Mouse (Mus musculus) spleen, adult 12 weeks (tissue): ENCODE data around the gene Mcf2.

ENCODE experiments used
- DNase-seq: peaks from one replicate; pipeline ENCODE4 v3.0.0; 2022; ENCODE audit warnings: low spot score

Gene Mcf2

DNA sequence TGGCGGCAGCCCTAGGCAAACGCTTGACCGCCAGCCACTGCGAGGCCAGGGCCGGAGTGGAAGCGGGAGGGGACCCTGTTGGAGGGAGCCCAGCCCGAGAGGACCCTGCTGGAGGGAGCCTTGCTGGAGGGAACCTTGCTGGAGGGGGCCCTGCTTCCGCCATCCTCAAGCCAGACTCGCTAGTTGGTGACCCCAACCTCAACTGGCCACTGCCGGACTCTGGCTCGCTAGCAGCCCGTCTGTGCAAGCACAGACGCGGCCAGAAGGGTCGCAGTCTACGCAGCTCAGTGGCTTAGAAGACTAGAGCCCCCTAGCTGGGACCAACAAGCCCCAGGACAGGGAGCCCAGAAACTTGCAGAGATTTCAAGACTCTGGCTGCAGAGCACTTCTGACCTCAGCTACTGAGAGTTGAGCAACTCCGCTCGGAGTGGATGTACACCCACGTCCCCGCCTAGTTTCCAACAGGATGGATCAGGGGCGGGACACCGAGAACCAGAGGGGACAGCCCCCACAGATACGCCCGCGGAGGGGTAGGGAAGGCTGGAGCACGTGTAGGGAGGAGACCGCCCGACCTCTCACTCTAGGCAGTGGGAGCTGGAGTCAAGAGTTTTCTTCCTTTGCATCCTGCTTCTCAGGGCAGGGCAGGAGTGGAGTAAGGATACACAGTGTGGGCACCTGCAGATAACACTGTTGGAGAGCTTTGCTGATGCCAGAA, at the start of gene Mcf2:
Mcf2 (minus strand) TSS at position 346 of the 715 bp plus-strand sequence.
- DNase-seq, result no peak

DNA sequence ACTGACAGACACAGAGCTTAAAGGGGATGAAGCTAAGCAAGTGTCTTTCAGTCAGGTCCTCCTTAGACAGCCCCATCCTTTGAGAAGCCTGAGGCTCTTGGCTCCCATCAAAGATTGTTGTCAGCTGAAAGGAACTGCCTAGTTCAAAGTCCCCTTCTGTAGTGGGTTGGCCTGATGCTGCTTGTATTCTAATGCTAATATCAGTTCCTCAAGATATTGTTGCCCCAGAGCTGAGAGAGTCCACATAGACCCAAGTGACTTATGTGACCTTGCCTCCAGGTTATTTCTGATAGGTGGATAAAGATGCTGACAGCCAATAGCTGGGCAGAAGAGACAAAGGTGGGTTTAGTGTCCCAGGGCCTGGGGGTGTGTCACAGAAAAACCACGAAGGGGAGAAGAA, 8.8 kb upstream of the Mcf2 start:
- DNase-seq, result no peak

DNA sequence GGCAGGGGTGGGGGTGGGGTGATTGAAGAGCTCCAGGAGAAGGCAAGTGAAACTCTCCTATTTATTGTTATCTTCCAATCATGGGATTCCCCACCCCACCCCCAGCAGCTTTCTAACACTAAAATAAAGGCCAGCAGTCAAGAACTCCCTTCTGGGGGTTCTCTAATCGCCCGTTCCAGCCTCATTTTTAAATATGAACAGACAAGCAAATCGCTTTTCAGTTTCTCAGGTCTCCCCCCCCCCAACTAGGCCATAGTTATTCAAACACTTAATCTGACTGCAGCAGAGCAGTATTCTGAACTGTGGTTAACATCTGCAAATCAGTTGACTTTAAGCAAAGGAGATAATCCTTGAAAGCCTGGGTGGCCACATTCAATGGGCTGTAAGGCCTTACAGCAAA, 3.7 kb upstream of the Mcf2 start:
- no peak for DNase-seq

DNA sequence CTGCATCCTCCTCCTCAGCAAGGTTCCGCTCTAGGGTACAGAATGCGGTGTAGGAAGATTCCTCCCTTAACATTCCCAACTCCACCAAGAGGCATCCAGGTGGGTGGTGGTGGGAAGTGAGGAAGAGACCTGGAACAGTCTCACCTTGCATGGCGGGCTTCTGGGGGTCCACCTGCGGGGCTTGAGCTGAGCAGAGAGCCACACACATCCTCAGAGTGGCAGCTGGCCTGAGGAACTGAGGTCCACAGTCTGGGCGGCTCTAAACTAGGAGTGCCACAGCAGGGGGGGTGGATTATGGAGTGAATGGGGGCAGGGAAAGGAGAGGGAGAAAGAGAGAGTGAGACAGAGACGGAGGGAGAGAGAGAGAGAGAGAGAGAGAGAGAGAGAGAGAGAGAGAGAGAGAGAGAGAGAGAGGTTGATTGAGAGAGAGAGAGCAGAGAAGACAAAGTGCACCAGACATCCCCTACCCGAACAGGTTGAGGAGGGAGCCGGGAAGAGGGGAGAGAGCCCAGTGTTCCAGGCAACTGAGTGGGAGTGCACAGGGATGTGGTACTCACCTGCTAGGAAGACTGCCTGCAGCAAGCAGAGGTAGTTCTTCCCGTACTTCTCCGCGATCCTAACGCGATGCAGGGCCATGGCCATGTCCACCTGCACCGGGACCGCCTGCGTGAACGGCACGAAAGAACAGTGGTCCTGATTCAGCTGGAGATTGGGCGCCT, 705 bp downstream of the Mcf2 start:
- no peak for DNase-seq

DNA sequence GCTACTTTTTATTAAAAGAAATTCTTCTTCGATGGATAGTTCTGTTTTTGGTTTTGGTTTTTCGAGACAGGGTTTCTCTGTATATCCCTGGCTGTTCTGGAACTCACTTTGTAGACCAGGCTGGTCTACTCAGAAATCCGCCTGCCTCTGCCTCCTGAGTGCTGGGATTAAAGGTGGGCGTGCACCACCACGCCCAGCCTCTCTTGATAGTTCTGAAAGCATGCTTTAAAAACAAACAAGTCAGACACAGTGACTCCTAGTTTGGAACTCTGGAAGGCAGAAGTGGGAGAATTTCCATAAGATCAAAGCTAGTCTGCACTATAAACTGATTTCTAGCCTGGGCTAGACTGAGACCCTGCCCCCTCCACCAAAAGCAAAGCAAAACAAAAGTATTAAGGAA, 8.8 kb downstream of the Mcf2 start:
- no peak for DNase-seq

DNA sequence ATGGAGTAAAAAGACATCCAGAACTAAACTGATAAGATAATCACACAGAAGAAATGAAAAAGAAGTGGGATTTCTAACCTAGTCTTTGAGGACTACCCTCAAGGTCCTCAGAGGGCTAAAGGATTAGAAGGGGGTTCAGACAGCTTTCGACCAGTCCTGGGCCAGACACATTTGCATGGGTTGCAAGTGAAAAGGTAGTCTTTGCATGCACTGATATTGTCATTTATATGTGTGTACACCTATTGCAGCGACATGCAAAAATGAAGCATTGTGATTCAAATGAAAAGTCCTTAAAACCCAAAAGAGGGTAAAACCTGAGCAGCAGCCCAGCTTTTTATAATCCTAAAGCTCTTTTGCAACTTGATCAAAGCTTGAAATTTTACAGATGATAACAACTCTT, 9.4 kb downstream of the Mcf2 start:
- DNase-seq, result no peak

DNA sequence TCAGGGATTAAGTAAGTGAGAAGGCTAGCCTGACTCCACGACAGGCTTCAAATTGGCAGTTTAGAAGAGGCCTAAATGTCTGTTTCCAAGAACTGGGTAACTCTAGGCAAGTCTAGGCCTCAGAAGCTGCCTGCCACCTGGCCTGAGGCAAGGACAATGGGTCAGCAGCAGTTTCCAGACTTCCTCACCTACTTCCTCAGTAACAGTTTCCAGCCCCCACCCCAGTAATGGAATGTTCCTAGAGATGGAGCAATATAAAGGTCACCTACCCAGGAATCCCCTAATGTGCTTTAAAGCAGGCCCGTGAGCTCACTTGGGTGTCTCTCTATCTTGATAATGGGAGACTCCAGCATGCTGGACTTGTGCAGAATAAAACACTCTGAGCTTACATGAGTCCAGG, 10.1 kb downstream of the Mcf2 start:
- DNase-seq, result no peak

DNA sequence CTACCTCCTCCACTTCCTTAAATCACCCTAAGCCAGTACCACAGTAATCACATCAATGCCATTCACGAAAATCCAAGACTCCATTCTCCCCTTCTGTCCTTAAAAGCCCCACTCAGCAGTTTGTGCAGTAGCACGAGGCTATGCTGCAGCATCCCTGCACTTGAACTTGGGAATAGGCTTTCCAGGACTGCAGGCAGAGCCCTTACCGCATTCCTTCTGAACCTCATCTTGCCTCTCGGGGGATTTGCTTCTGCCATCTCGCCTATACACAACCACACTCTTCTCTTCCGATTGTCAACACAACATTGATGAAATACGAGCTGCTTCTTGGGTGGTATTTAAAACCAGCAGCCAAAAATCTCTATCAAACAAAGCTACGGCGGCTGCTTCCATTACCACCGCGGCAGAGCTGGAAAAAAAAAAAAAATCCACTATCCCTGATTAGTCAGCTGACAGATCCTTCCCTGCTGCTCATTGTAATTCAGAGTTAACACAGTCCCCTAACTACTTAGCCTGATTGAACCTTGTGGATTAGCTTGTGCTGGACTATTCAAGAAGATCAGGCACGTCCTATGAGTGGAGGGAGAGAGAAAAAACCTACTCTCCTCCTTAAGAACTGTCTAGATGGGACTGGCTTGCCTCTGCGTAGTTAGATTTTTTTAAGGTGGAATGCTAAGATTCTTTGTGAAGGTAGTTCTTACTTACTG, 31.5 kb downstream of the Mcf2 start:
- DNase-seq, result no peak

DNA sequence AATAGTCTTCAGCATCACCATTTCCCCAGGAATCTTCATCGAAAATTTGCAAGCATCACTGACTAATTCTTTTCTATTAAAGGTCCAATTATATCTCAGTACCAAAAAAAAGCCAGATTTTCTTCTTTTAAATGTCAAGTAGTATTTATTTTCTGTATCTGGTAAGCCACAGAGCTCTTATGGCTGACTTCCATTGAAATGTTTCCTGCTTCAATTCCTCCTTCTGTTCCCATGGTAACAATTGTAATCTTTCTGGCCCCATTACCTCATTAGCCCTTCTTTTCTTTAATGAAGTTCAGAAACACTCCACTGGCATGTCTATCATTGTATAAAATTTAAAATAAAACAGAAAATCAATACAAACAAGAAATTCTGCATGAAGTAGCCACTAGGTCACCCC, 103.5 kb downstream of the Mcf2 start:
- no peak for DNase-seq

DNA sequence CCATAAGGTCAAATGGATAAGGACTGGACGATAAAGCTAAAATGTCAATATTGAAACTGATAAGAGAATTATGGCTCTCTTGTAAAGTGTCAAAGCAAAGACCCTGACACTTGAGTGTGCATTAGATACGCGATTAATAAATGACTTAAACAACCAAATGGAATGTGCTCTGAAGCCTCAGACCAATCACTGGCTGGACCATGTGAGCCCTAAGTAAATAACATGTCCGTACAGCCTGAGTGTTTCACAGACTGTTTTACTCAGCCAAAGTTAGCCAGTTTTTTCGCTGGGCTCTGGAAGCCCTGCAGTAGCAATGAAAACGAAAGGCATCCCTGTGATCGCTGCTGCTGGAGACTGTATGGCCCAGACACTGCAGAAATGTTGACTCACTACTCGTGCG, 123.7 kb downstream of the Mcf2 start:
- DNase-seq, result no peak

DNA sequence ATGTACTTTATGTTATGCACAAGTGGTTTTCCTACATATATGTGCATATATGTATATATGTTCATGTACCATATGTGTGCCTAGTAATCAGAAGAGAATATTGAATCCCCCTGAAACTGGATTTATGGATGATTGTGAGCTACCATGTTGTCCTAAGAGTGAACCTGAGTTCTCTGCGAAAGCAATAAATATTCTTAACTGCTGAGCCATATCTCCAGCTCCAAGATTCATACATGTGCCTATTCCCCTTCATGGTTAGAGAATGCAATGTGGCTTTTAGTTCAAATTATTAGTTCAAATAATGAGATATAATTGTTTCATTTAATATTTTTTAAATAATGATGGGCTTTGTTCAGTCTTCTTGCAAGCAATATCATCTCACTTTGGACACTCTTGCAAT, 124.1 kb downstream of the Mcf2 start:
- no peak for DNase-seq

DNA sequence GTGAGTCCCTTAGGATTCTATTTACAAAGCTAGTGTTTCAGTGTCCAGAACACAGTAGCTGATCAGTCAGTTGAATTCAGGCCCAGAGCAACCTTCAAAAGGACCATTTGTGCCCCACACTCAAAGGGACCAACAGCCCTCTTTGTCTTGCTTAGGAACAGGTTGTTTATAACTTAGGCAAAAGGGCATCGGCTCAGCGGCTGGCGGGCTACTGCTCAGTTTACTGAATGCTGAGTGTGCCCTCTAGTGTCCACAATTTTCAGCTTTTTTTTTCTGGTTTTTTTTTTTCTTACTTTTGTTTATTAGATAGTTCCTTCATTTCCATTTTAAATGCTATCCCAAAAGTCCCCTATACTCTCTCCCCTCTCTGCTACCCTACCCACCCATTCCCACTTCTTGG, 152.2 kb downstream of the Mcf2 start:
- no peak for DNase-seq

DNA sequence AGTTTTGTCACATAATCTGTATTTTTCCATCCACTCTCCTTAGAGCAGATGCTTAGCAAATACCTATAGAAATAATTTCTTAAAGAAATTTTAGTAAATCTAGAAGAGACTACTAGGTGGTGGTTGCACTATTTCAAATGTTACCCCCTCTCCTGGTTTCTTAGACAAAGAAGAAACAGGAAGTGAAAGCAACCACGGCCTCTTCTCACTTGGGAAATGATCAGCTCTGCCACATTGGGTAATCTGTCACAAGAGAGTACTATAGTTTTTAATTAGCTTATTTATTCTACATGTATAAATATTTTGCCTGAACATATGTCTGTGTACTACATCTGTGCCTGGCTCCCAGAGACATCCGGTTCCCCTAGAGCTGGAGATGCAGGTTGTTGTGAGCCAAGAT, 157.3 kb downstream of the Mcf2 start:
- no peak for DNase-seq

DNA sequence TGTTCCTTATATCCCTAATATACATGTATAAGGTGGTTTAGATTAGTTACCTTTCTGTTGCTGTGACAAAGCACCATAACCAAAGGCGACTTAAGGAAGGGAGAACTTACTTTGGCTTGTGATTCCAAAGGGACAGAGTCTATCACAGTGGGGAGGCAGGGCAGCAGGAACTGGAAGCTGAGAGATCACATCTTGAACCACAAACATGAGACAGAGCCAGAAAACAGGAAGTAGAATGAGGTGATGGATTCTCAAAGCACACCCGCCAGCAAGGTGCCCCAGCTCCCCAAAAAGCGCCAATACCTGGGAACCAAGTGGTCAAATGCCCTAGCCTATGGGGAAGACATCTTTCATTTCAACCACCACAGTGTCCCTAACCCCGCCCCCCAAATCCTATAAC, 157.9 kb downstream of the Mcf2 start:
- no peak for DNase-seq

DNA sequence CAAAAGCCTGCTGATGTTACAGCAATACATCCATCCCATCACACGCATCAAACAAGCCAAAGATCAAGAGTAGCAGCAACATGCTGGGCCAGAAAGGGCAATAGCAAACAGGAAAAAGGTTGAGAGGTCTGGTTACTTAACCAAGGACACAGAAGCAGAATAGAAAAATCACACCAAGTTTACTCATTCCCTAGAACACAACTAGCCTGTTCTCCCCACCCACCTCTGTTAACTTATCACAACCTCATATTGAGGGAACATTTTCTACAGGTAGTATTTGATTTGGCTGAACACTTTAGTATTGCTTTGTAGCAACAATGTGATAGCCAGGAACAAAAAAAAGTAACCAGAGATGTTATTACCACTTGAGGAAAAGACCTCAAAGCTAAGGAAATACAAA, 164.3 kb downstream of the Mcf2 start:
- DNase-seq, result no peak

DNA sequence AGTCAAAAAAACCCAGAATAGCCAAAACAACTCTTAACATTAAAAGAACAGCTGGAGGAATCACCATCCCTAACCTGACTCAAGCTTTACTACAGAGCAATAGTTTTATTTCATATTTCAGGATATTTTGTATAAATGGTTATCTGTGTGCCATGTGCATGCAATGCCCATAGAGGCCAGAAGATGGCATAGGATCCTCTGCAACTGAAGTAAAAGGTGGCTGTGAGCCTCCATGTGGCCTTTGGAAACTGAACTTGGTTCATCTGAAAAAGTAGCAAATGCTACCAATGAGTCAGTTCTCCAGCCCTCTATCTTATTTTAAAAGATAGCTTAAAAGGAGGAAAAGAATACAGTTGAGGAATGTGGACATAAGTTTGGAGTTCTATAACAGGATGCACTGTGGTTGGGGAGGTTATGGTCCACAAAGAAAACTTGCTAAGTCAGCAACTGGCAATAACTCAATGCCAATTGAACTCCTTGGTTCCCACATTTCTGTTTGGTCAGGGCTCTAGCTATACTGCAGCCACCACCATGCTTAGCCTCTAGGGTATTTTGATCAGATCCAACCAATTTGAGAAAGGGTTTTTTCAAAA, 165.7 kb downstream of the Mcf2 start:
- no peak for DNase-seq
